In the genomic region with DNA sequence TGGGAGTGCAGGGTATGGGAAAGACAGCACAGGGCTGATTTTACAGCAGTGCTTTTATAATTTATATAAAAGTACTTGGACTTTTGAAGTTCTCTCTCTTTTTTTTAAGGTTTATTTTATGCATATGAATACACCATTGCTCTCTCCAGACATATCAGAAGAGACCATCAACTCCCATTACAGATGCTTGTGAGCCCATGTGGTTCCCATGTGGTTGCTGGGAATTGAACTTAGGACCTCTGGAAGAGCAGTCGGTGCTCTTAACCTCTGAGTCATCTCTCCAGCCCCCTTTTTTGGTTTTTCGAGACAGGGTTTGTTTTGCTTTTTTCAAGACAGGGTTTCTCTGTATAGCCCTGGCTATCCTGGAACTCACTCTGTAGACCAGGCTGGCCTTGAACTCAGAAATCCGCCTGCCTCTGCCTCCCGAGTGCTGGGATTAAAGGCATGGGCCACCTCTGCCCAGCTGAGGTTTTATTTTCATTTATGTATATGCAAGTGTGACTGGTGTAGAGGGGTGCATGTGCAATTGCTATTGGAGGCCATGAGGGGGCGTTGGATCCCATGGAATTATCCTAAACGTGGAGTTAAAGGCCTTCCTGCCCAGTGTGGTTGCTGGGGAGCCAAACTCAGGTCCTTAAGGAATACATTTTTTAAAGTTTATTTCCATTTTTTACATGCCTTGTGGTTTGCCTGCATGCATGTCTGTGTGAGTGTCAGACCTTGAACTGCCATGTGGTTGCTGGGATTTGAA, we compare ENCODE assay signal across 9 mouse cellular contexts. TPM values are rescaled to one million over a fixed set of nuclear protein-coding genes. Genes with fewer than 3 reads are reported as not detected.
DNase-seq lines count a peak whose midpoint lies in the region; ATAC-seq and TF ChIP-seq lines count a peak whose summit lies in the region.
"Had no signal": no experiment of that assay in that cellular context is flagged by ENCODE, and none has a peak within 500 bp of the region (broad histone marks: within the 10 kb centered on the region; RNA-seq: fewer than 3 reads in every experiment).

No protein-coding gene starts in this region.

- DNase-seq in gastrocnemius, adult 2 months: peak; percentile 4
- DNase-seq in gastrocnemius, adult 18-20 months (ENCODE audit: low spot score): no peak
- peak; percentile 16 for DNase-seq in CD4-positive helper T cell, adult 2 months (ENCODE audit: low read depth, low spot score)
- peak; percentile 44 for DNase-seq in liver, postnatal 0 days
- no peak for DNase-seq in right cerebral cortex, postnatal 25 days
- DNase-seq in right cerebral cortex, postnatal 10 days (ENCODE audit: low spot score in 2 of 2): no peak
- no peak for DNase-seq in Muller cell, postnatal 12 days (ENCODE audit: inconsistent ontology term)

- H3K9me3 ChIP-seq in forebrain, embryonic 15.5 days: no peaks in the 10 kb centered on the region
- no peaks in the 10 kb centered on the region for H3K9me3 ChIP-seq in liver, postnatal 0 days (ENCODE audit: low read length)

- H3K4me3 ChIP-seq in gastrocnemius, adult 2 months: peak overlapping the region; percentile 98
- peak overlapping the region; percentile 88 for H3K4me3 ChIP-seq in forebrain, embryonic 15.5 days
- peak overlapping the region; percentile 72 for H3K4me3 ChIP-seq in liver, postnatal 0 days (ENCODE audit: low read depth, low read length)

- no peaks in the 10 kb centered on the region for H3K27me3 ChIP-seq in forebrain, embryonic 15.5 days
- no peaks in the 10 kb centered on the region for H3K27me3 ChIP-seq in liver, postnatal 0 days (ENCODE audit: insufficient read depth, low read length)
- H3K27me3 ChIP-seq: Patski had no signal

- 70% methylated on average over 6 of the region's 6 CpGs for WGBS in forebrain, embryonic 15.5 days
- WGBS in liver, postnatal 0 days (ENCODE audit: insufficient replicate concordance): 35% methylated on average over 6 of the region's 6 CpGs

- H3K36me3 ChIP-seq in forebrain, embryonic 15.5 days: peaks cover 40% of the 10 kb centered on the region
- H3K36me3 ChIP-seq in liver, postnatal 0 days (replicated peaks; ENCODE audit: insufficient read depth, low read length): peaks cover 18% of the 10 kb centered on the region

- no peak for ATAC-seq in forebrain, embryonic 15.5 days (replicated peaks)
- peak; percentile 20; the same call in 1 of the 2 replicates for ATAC-seq in liver, postnatal 0 days

- H3K9ac ChIP-seq in forebrain, embryonic 15.5 days (replicated peaks): peak overlapping the region; percentile 95
- H3K9ac ChIP-seq in liver, postnatal 0 days (replicated peaks): peak overlapping the region; percentile 77

- H3K4me1 ChIP-seq in forebrain, embryonic 15.5 days: peaks cover 18% of the 10 kb centered on the region
- peaks cover 27% of the 10 kb centered on the region for H3K4me1 ChIP-seq in liver, postnatal 0 days (ENCODE audit: insufficient read depth)

- TF ChIP-seq CTCF in gastrocnemius, adult 2 months (IDR thresholded peaks at IDR 0.05): peak; percentile 36; the same call in 1 of the 2 replicates
- peak; percentile 58 for TF ChIP-seq CTCF in liver, postnatal 0 days (IDR thresholded peaks at IDR 0.05; ENCODE audit: low read depth)

- H3K4me2 ChIP-seq in forebrain, embryonic 15.5 days (replicated peaks): peak overlapping the region; percentile 83
- peak overlapping the region; percentile 96 for H3K4me2 ChIP-seq in liver, postnatal 0 days (ENCODE audit: low read depth, low read length)

- H3K27ac ChIP-seq in gastrocnemius, adult 2 months: peak overlapping the region; percentile 94; the same call in 1 of the 2 replicates
- no peak overlapping the region for H3K27ac ChIP-seq in forebrain, embryonic 15.5 days (replicated peaks)
- no peak overlapping the region for H3K27ac ChIP-seq in liver, postnatal 0 days (ENCODE audit: low read depth)

- TF ChIP-seq EP300 in liver, postnatal 0 days (IDR thresholded peaks at IDR 0.05; ENCODE audit: low read depth): no peak

- intact Hi-C loops in gastrocnemius, adult 2 months (cut with DNase I): no loop called here

RNA-seq across cellular contexts. Expression of gene Ccdc137, which starts 1.1 kb away (rescaled TPM):
- total RNA-seq in gastrocnemius, adult 2 months (2021): 1 to 10 TPM; 5.2 to 7.2 TPM
- total RNA-seq in gastrocnemius, adult 18-20 months (2021): 1 to 10 TPM; 5.7 to 6.2 TPM
- polyA plus RNA-seq in forebrain, embryonic 15.5 days (2015; fragmentation: Nextera tagmentation; extraction: Ambion mirVana): 25.2 and 29.9 TPM in 2 replicates
- polyA plus RNA-seq in liver, postnatal 0 days (2015; fragmentation: Nextera tagmentation; extraction: Ambion mirVana): 9.0 and 11.7 TPM in 2 replicates

RNA-seq across cellular contexts. Expression of gene Oxld1, which starts 1.2 kb away (rescaled TPM):
- 10 to 100 TPM; 19.1 to 31.8 TPM for total RNA-seq in gastrocnemius, adult 2 months (2021)
- total RNA-seq in gastrocnemius, adult 18-20 months (2021): 10 to 100 TPM; 18.9 to 24.7 TPM
- 11.1 and 12.0 TPM in 2 replicates for polyA plus RNA-seq in forebrain, embryonic 15.5 days (2015; fragmentation: Nextera tagmentation; extraction: Ambion mirVana)
- polyA plus RNA-seq in liver, postnatal 0 days (2015; fragmentation: Nextera tagmentation; extraction: Ambion mirVana): 18.9 and 19.0 TPM in 2 replicates

RNA-seq across cellular contexts. Expression of gene Pde6g, which starts 5.7 kb away (rescaled TPM):
- 1 to 10 TPM in 1 of 2 experiments, under 1 TPM in 1; 0.41 to 1.2 TPM for total RNA-seq in gastrocnemius, adult 2 months (2021)
- under 1 TPM; 0.33 to 0.39 TPM for total RNA-seq in gastrocnemius, adult 18-20 months (2021)
- 0.18 TPM in 1 of 2 replicates, not detected in the other for polyA plus RNA-seq in forebrain, embryonic 15.5 days (2015; fragmentation: Nextera tagmentation; extraction: Ambion mirVana)
- polyA plus RNA-seq in liver, postnatal 0 days (2015; fragmentation: Nextera tagmentation; extraction: Ambion mirVana): 0.20 TPM in 1 of 2 replicates, not detected in the other

RNA-seq across cellular contexts. Expression of gene Arl16, which starts 8.4 kb away (rescaled TPM):
- total RNA-seq in gastrocnemius, adult 2 months (2021): 1 to 10 TPM; 5.6 to 6.3 TPM
- 1 to 10 TPM; 4.3 to 6.2 TPM for total RNA-seq in gastrocnemius, adult 18-20 months (2021)
- polyA plus RNA-seq in forebrain, embryonic 15.5 days (2015; fragmentation: Nextera tagmentation; extraction: Ambion mirVana): 49.1 and 50.8 TPM in 2 replicates
- 11.9 and 13.5 TPM in 2 replicates for polyA plus RNA-seq in liver, postnatal 0 days (2015; fragmentation: Nextera tagmentation; extraction: Ambion mirVana)

RNA-seq across cellular contexts. Expression of gene Tspan10, which starts 16.6 kb away (rescaled TPM):
- total RNA-seq in gastrocnemius, adult 2 months (2021): 1 to 10 TPM in 1 of 2 experiments, not detected in 1; 1.1 TPM
- under 1 TPM in 1 of 2 experiments, not detected in 1; 0.57 TPM for total RNA-seq in gastrocnemius, adult 18-20 months (2021)
- not detected in 2 replicates for polyA plus RNA-seq in forebrain, embryonic 15.5 days (2015; fragmentation: Nextera tagmentation; extraction: Ambion mirVana)
- polyA plus RNA-seq in liver, postnatal 0 days (2015; fragmentation: Nextera tagmentation; extraction: Ambion mirVana): not detected in 2 replicates
- polyA plus RNA-seq: Patski had no signal

Comparison
In these comparisons a context has a peak if more than half of its experiments do, and no peak if none do; other contexts are left out.
1. DNase-seq: peak in gastrocnemius, adult 2 months (single experiment), CD4-positive helper T cell, adult 2 months (single experiment) and liver, postnatal 0 days (single experiment); none in gastrocnemius, adult 18-20 months (single experiment), right cerebral cortex, postnatal 25 days (single experiment), right cerebral cortex, postnatal 10 days (0 of 2) and Muller cell, postnatal 12 days (single experiment).
2. Peak in every context shown above with its lines, with median percentiles within 50 percentile points of each other: H3K4me3 ChIP-seq.